Mouse (Mus musculus) heart, embryonic 10.5 days (tissue): ENCODE measurements at regions not wholly inside any gene's neighbourhood (a gene's known extent, or its start where the extent isn't known, plus 50 kb on each side); places are given as distances from the start of the nearest gene placed in this dataset.

Experiments used
- DNase-seq: peaks from one replicate; pipeline ENCODE4 v3.0.0-alpha.2; 2017; ENCODE audit warnings: low spot score
- H3K27ac ChIP-seq: fragments of 300-500 bp; sonication (generic); 2 replicates; pipeline ENCODE4 v1.5.1; 2016; ENCODE audit warnings: mild to moderate bottlenecking
- H3K27me3 ChIP-seq: fragments of 300-500 bp; sonication (generic); 2 replicates; pipeline ENCODE4 v1.6.1; 2016; ENCODE audit warnings: mild to moderate bottlenecking; ENCODE audit not compliant: poor library complexity, insufficient read depth, severe bottlenecking
- H3K36me3 ChIP-seq: fragments of 300-500 bp; sonication (generic); 2 replicates; pipeline ENCODE4 v1.6.1; 2016; ENCODE audit warnings: mild to moderate bottlenecking, moderate library complexity
- H3K4me1 ChIP-seq: fragments of 300-500 bp; sonication (generic); 2 replicates; pipeline ENCODE4 v1.6.1; 2016; ENCODE audit warnings: mild to moderate bottlenecking
- H3K4me3 ChIP-seq: fragments of 300-500 bp; sonication (generic); 2 replicates; pipeline ENCODE4 v1.5.1; 2016; ENCODE audit warnings: mild to moderate bottlenecking, moderate library complexity
- H3K9me3 ChIP-seq: fragments of 300-500 bp; sonication (generic); 2 replicates; pipeline ENCODE4 v1.6.1; 2016; ENCODE audit warnings: mild to moderate bottlenecking, moderate library complexity
- WGBS: fragments of 180-500 bp; shearing (Covaris S2); methylation state at CpG from one replicate; pipeline ENCODE4 v1.1.7; 2016; 5-methylcytosine and 5-hydroxymethylcytosine counted together

- WGBS: 55% methylated on average over 2 of the region's 2 CpGs
- Histone ChIP-seq H3K4me3 (no peak overlapping the region), H3K4me1 (no peaks in the 10 kb centered on the region), H3K9me3 (no peaks in the 10 kb centered on the region), H3K36me3 (no peaks in the 10 kb centered on the region), H3K27ac (no peak overlapping the region), H3K27me3 (no peaks in the 10 kb centered on the region)
- DNase-seq: no peak
These were observed 177.6 kb upstream of the Maf start for GRCm38 (mm10) chr8:115885121-115885743.

GRCm38 (mm10) chr8:115883808-115884207, 176.2 kb upstream of the Maf start:
- DNase-seq: no peak
- WGBS: 35% methylated on average over 3 of the region's 3 CpGs
- Histone ChIP-seq H3K36me3 (no peaks in the 10 kb centered on the region), H3K27ac (no peak overlapping the region), H3K9me3 (no peaks in the 10 kb centered on the region), H3K4me1 (no peaks in the 10 kb centered on the region), H3K27me3 (no peaks in the 10 kb centered on the region), H3K4me3 (no peak overlapping the region)

GRCm38 (mm10) chr8:115881881-115882280, 174.3 kb upstream of the Maf start:
- 83% methylated on average over 8 of the region's 8 CpGs for WGBS
- no peak overlapping the region for H3K4me3 ChIP-seq
- no peaks in the 10 kb centered on the region for H3K36me3 ChIP-seq
- H3K27me3 ChIP-seq: no peaks in the 10 kb centered on the region
- no peaks in the 10 kb centered on the region for H3K9me3 ChIP-seq
- DNase-seq: no peak
- no peaks in the 10 kb centered on the region for H3K4me1 ChIP-seq
- no peak overlapping the region for H3K27ac ChIP-seq

GRCm38 (mm10) chr8:115874789-115875188, 167.2 kb upstream of the Maf start:
- DNase-seq: no peak
- no peaks in the 10 kb centered on the region for H3K9me3 ChIP-seq
- no peaks in the 10 kb centered on the region for H3K4me1 ChIP-seq
- H3K4me3 ChIP-seq: no peak overlapping the region
- 80% methylated on average over 7 of the region's 7 CpGs for WGBS
- H3K27ac ChIP-seq: no peak overlapping the region
- no peaks in the 10 kb centered on the region; the same call in 1 of the 2 replicates for H3K27me3 ChIP-seq
- no peaks in the 10 kb centered on the region for H3K36me3 ChIP-seq

- H3K27ac ChIP-seq: no peak overlapping the region
- no peak for DNase-seq
- H3K27me3 ChIP-seq: no peaks in the 10 kb centered on the region; the same call in 1 of the 2 replicates
- H3K4me3 ChIP-seq: no peak overlapping the region
- WGBS: 74% methylated on average over 5 of the region's 5 CpGs
- no peaks in the 10 kb centered on the region for H3K4me1 ChIP-seq
- H3K9me3 ChIP-seq: no peaks in the 10 kb centered on the region
- no peaks in the 10 kb centered on the region for H3K36me3 ChIP-seq
These were observed 163.8 kb upstream of the Maf start for GRCm38 (mm10) chr8:115871381-115871780.

- H3K27ac ChIP-seq: no peak overlapping the region
- no peak for DNase-seq
- 80% methylated on average over 3 of the region's 3 CpGs for WGBS
- no peaks in the 10 kb centered on the region for H3K4me1 ChIP-seq
- no peaks in the 10 kb centered on the region for H3K36me3 ChIP-seq
- H3K27me3 ChIP-seq: no peaks in the 10 kb centered on the region
- no peak overlapping the region for H3K4me3 ChIP-seq
- no peaks in the 10 kb centered on the region for H3K9me3 ChIP-seq
These were observed 153.8 kb upstream of the Maf start for GRCm38 (mm10) chr8:115861381-115861780.

GRCm38 (mm10) chr8:115859406-115859805, 151.8 kb upstream of the Maf start:
- H3K36me3 ChIP-seq: no peaks in the 10 kb centered on the region
- H3K9me3 ChIP-seq: no peaks in the 10 kb centered on the region
- no peak overlapping the region for H3K4me3 ChIP-seq
- DNase-seq: no peak
- no peak overlapping the region for H3K27ac ChIP-seq
- no peaks in the 10 kb centered on the region for H3K4me1 ChIP-seq
- H3K27me3 ChIP-seq: no peaks in the 10 kb centered on the region
- 85% methylated on average over 8 of the region's 8 CpGs for WGBS

GRCm38 (mm10) chr8:115856816-115857215, 149.2 kb upstream of the Maf start:
- DNase-seq: no peak
- Histone ChIP-seq H3K4me3 (no peak overlapping the region), H3K4me1 (no peaks in the 10 kb centered on the region), H3K27me3 (no peaks in the 10 kb centered on the region), H3K36me3 (no peaks in the 10 kb centered on the region), H3K9me3 (no peaks in the 10 kb centered on the region), H3K27ac (no peak overlapping the region)
- 85% methylated on average over 10 of the region's 10 CpGs for WGBS

GRCm38 (mm10) chr8:115855934-115856629, 148.5 kb upstream of the Maf start:
- Histone ChIP-seq H3K9me3 (no peaks in the 10 kb centered on the region), H3K4me1 (no peaks in the 10 kb centered on the region), H3K27ac (no peak overlapping the region), H3K27me3 (no peaks in the 10 kb centered on the region), H3K36me3 (no peaks in the 10 kb centered on the region), H3K4me3 (no peak overlapping the region)
- 86% methylated on average over 8 of the region's 8 CpGs for WGBS
- no peak for DNase-seq

- H3K4me3 ChIP-seq: no peak overlapping the region
- no peaks in the 10 kb centered on the region for H3K27me3 ChIP-seq
- no peaks in the 10 kb centered on the region for H3K36me3 ChIP-seq
- DNase-seq: no peak
- 83% methylated on average over 9 of the region's 9 CpGs for WGBS
- H3K27ac ChIP-seq: no peak overlapping the region
- no peaks in the 10 kb centered on the region for H3K4me1 ChIP-seq
- no peaks in the 10 kb centered on the region for H3K9me3 ChIP-seq
These were observed 146.8 kb upstream of the Maf start for GRCm38 (mm10) chr8:115854209-115854900.

- Histone ChIP-seq H3K9me3 (no peaks in the 10 kb centered on the region), H3K4me3 (no peak overlapping the region), H3K4me1 (no peaks in the 10 kb centered on the region), H3K27ac (no peak overlapping the region), H3K27me3 (no peaks in the 10 kb centered on the region), H3K36me3 (no peaks in the 10 kb centered on the region)
- 73% methylated on average over 1 of the region's 1 CpGs for WGBS
- no peak for DNase-seq
These were observed 143.0 kb upstream of the Maf start for GRCm38 (mm10) chr8:115850552-115850951.

- no peaks in the 10 kb centered on the region for H3K4me1 ChIP-seq
- no peak overlapping the region for H3K4me3 ChIP-seq
- DNase-seq: no peak
- H3K36me3 ChIP-seq: no peaks in the 10 kb centered on the region
- H3K27me3 ChIP-seq: no peaks in the 10 kb centered on the region
- H3K9me3 ChIP-seq: no peaks in the 10 kb centered on the region
- H3K27ac ChIP-seq: no peak overlapping the region
These were observed 125.8 kb upstream of the Maf start for GRCm38 (mm10) chr8:115833391-115833790.

- WGBS: 41% methylated on average over 1 of the region's 1 CpGs
- no peaks in the 10 kb centered on the region for H3K9me3 ChIP-seq
These were observed 124.1 kb upstream of the Maf start for GRCm38 (mm10) chr8:115831675-115832074.

More at GRCm38 (mm10) chr8:115831675-115832074, 124.1 kb upstream of the Maf start:
- Histone ChIP-seq H3K27ac (no peak overlapping the region), H3K4me3 (no peak overlapping the region), H3K36me3 (no peaks in the 10 kb centered on the region), H3K4me1 (peaks cover 3% of the 10 kb centered on the region; the same call in 1 of the 2 replicates), H3K27me3 (no peaks in the 10 kb centered on the region)
- DNase-seq: no peak
